Comparison of ENCODE assay signal across 19 mouse cellular contexts in genomic region chr15:16933137-16933677, GRCm38 (mm10).
"Had no signal": no experiment of that assay in that cellular context is flagged by ENCODE, and none has a peak within 500 bp of the region (broad histone marks: within the 10 kb centered on the region; RNA-seq: fewer than 3 reads in every experiment).

No protein-coding gene starts in this region.

- H3K4me3 ChIP-seq: midbrain, embryonic 10.5 days; midbrain, embryonic 12.5 days; myocyte; neural tube, embryonic 13.5 days; neural tube, embryonic 15.5 days had no signal

- H3K36me3 ChIP-seq: midbrain, embryonic 10.5 days; midbrain, embryonic 12.5 days; neural tube, embryonic 13.5 days; neural tube, embryonic 15.5 days had no signal

- H3K9me3 ChIP-seq: midbrain, embryonic 10.5 days; midbrain, embryonic 12.5 days; neural tube, embryonic 13.5 days; neural tube, embryonic 15.5 days had no signal

- H3K4me1 ChIP-seq: midbrain, embryonic 10.5 days; midbrain, embryonic 12.5 days; neural tube, embryonic 13.5 days; neural tube, embryonic 15.5 days had no signal

- DNase-seq: lung, adult 18-20 months; lung, embryonic 14.5 days; lung, postnatal 10 days; lung, postnatal 4 days; midbrain, embryonic 14.5 days; retina, postnatal 1 day; right cerebral cortex, adult 18-20 months; right cerebral cortex, postnatal 25 days; right cerebral cortex, postnatal 4 days; spleen, adult 18-20 months; thymus, adult 18-20 months; thymus, postnatal 14 days; thymus, postnatal 36 days had no signal

- ATAC-seq: midbrain, embryonic 16.5 days had no signal

- H3K27me3 ChIP-seq: midbrain, embryonic 12.5 days; neural tube, embryonic 13.5 days; neural tube, embryonic 15.5 days had no signal
